Mouse (Mus musculus) right cerebral cortex, postnatal 14 days (tissue): Measurements from ENCODE around the gene Gramd4.
A peak's percentile ranks its signal among the peaks of the same experiment; 100 is the strongest.
"Not testable (repeated sequence)": the region's sequence is repeated elsewhere in the genome, so short reads cannot be mapped to it uniquely, and the experiment has no call there.

Source experiments
- DNase-seq: peaks from one replicate; pipeline ENCODE4 v3.0.0; 2022

Gene Gramd4

DNA sequence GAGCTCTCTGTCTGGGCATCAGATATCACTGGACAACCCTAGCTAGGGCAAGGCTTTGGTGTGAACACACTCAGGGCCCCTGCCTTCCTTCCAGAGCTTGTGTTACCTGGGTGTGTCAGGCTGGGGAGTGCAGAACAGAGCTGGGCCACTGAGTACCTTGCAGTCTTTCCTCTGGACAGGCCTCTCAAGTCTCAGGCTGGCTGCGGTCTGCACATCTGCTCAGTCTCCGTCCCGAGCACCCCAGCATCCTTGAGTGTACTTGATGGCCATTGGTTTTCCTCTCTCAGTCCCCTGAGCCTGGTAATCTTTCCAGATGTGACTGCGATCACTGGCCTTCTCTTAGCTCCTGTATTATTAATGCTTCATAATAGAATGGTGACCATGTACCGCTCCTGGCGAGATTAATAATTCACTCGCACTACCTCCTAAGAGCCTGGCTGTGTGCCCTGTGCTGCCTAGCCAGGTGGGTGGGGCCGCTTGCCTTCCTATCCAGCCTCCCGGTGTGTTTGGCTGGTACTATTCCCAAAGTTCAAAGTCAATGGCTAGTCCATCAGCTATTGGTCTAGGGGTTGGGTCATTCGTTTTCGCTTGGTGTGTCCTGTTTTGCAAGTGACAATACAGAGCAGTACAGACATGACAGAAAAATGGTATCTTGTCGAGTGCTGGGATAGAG, 34.6 kb downstream of the Gramd4 start:
- no peak for DNase-seq

DNA sequence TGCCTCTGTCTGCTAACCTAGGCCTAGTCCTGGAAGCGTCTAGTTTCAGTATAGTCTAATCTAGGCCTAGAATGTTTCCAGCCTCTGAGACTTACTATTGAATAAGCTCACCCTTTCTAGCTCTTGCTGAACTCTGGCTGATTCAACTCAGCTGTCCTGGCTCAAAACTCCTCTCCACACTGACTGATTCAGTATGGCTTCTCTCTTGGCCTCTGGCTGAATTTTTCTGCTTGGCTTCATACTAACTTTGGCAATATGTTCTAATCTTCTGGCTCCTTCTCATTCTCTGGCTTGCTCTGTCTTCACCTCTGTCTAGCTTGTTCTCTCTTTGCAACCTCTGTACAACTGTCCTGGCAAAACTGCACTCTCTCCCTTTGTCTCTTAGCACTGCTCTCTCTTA, 35.7 kb downstream of the Gramd4 start:
- no peak for DNase-seq

- DNase-seq: no peak
These were observed 37.0 kb downstream of the Gramd4 start for GRCm38 (mm10) chr15:86094324-86095121.

- no peak for DNase-seq
These were observed 38.5 kb downstream of the Gramd4 start for GRCm38 (mm10) chr15:86095722-86096603.

DNA sequence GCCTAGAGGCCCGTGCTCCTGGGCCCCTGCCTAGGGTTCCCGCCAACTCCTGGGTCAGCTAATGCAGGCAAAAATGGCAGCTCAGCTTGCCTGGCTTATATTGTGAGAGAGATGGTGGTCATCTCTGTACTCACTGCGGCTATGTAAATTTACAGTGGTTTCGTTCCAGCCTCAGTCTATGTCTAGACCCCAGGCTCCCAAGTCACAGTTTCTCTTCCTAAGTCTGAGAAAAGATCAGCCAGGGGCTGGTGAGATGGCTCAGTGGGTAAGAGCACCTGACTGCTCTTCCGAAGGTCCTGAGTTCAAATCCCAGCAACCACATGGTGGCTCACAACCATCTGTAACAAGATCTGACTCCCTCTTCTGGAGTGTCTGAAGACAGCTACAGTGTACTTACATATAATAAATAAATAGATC, 39.1 kb downstream of the Gramd4 start:
- not testable (repeated sequence) for DNase-seq

GRCm38 (mm10) chr15:86097871-86098270, 40.4 kb downstream of the Gramd4 start:
- no peak for DNase-seq

GRCm38 (mm10) chr15:86101585-86101984, 44.1 kb downstream of the Gramd4 start:
- no peak for DNase-seq

GRCm38 (mm10) chr15:86102308-86102707, 44.8 kb downstream of the Gramd4 start:
- no peak for DNase-seq

DNA sequence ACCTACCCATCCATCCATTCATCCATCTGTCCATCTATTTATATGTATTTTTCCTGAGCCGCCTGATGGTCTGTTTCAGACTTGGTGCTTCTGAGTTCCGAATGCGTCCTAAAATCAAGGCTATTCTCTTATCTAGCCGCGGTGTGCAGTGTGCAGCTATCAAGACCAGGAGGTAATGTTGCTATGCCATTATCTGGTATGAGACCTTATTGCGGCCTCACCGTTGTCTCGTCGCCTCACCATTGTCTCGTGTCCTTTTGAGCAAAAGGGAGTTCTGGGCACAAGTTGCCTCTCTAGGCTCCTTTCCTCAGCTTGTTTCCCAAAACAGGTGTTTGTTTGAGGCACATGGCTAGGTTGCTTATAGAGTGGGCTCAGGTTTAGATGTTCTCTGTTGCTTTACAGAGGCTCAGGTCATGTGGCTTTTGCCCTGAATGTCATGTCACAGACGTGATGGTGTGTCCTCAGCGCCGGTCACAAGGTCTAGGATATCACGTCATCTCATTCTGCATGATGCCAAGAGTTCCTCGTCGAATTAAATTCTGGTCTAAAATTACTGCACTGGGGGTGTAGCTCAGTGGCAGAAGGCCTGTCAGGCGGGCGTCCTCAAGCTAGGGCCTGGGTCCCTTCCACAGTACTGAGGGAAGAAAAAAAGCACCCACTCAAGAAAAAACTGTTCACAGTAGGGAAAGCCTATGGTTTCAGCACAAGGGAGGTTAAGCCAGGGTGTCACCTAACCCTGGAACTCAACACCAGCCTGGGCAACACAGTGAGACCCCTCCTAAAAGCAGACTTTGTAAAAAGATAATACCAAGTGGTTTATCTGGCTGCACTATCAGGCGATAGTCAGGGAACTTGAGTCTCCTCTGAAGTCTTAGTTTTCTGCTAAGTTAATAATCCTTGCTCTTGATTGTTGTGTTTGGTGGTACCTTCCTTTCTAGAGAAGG, 47.2 kb downstream of the Gramd4 start:
- DNase-seq: no peak

- no peak for DNase-seq
These were observed 47.8 kb downstream of the Gramd4 start for GRCm38 (mm10) chr15:86105345-86105697.

GRCm38 (mm10) chr15:86105751-86106150, 48.3 kb downstream of the Gramd4 start:
- DNase-seq: no peak

DNA sequence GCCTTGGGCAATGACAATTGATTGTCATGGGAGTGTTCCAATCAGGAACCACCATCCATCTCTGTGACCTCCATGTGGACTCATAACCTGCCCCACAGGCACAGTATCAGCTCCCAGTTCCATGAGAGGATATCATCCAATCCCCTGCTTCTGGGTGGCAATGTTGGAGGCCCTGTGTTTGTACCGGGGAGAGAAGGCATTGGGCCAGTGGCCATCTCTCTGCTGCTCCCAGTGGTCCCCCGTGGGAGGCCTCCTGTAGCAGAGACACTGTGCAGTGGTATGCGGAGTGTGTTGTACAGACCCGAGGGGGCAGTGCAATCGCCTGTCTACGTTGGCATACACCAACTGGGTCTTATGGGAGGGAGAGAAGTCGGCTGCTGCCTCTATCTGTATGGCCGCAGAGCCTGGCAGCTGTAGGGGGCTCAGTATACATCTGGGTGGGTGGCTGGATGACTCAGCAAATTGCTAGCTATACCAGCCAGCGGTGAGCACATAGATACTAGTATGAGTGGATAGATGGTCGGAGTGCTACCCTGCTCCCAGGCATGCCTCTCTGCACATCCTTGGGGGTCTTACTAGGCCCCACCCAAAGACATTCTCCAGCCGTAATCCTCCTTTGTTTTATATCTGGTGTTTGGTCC, 50.5 kb downstream of the Gramd4 start:
- DNase-seq: no peak

- DNase-seq: no peak
These were observed 51.8 kb downstream of the Gramd4 start for GRCm38 (mm10) chr15:86109245-86109644.

DNA sequence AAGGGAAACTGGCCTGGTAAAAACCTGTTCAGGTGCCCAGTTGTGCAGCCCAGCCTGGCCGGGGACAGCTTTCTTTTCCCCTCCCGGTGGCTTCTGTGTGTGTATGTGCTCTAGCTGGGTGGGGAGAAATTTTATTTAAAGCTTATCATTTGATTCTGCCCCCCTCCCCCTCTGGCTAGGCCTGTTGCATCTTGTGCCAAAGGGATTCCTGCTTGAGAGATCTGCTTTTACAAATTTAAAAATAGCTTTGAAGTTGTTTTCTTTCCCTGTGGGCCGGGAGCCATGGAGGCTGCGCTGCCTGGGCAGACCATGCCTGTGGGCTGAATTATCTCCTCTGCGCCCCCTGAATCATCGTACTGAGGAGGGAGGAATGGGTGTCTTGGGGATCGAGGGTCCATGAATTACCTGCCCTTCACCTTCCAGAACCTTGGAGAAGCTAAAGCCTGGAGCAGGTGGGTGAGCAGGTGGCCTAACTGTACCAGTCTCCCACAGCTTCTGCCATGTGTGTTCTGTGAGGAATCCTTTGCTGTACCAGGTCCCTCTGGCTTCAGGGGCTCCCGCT, 52.2 kb downstream of the Gramd4 start:
- peak; percentile 60 for DNase-seq

GRCm38 (mm10) chr15:86110361-86111103, 53.0 kb downstream of the Gramd4 start:
- DNase-seq: no peak

- no peak for DNase-seq
These were observed 55.3 kb downstream of the Gramd4 start for GRCm38 (mm10) chr15:86112707-86113341.

DNA sequence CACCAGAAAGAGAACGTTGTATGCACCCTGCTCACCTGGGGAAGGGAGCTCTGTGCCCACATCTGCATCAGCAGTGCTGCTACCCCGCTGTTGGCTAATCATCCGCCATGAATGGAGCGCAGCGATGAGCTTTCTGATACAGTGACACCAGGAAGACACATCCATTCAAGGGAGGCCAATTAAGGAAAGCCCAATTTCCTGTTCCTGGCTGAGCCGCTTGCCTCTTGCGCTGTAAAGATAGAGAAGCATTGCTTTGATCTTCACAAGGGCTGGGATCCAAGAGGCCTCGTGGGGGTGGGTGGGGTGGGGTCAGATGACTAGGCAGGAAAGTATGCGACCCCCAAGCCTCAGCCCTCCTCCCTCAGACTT, 55.8 kb downstream of the Gramd4 start:
- DNase-seq: no peak

DNA sequence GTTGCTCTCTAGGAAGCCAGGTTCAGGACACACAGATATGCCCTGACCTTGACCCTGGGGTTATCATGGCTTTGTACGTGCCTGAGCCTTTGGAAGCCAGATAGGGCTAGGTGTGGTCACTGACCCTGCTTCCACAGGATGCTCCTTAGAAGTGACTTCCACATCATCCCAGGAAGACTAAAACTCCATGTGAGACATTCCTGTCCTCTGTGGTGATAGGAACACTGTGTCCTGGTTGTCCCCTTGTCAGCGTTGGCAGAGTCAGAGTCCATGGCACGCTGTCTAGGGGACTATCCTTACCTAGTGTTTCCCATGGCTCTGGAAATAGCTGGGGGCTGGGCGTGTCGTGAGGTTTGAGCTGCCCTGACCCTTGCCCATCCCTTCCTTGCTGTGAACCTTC, 58.9 kb downstream of the Gramd4 start:
- DNase-seq: no peak

DNA sequence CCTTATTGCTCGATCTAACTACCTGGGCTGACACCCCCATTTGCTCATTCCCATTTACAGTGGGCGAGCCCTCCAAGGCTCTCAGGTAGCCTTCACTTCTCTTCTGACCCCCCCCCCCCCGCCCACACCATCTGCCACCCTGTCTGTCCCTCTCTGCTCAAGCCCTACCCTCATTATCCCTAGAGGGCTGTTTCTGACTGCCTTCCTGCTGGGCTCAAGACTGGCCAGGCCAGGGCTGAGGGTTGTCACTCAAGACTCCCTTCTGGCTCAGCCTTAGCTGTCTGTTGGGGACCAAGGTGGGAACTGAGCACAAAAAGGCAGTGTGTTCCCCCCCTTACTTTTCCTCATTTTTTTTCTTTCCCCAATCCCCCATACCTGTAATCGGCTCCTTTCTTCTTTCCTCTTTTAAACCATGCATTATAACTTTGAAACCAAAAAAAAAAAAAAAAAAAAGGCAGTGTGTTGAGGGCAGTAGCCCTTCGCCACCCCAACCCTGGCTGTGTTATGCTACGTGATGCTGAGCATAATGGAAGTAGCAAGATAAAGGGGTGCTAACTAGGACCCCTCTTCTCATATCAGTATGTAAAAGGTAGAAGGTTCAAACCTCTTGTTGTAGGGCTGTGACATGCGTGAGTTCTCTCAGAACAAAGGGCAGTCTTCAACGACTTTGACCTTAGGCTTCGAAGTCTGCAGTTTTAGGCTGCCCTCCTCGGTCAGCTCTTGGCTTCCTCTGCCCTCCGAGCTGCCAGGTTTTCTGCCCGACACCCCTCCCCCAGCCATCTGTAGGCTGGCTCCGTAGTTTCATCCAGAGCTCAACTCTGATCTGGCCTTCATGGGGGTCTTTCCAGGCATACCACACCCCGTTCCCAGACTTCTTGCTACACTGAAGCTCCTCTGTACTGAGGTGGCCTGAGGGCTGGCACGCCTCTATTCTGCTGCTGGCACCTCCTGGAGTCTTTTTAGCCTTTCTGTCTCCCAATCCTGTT, 59.9 kb downstream of the Gramd4 start:
- DNase-seq: no peak
